8 mouse cellular contexts compared by ENCODE assay signal in the genomic region with DNA sequence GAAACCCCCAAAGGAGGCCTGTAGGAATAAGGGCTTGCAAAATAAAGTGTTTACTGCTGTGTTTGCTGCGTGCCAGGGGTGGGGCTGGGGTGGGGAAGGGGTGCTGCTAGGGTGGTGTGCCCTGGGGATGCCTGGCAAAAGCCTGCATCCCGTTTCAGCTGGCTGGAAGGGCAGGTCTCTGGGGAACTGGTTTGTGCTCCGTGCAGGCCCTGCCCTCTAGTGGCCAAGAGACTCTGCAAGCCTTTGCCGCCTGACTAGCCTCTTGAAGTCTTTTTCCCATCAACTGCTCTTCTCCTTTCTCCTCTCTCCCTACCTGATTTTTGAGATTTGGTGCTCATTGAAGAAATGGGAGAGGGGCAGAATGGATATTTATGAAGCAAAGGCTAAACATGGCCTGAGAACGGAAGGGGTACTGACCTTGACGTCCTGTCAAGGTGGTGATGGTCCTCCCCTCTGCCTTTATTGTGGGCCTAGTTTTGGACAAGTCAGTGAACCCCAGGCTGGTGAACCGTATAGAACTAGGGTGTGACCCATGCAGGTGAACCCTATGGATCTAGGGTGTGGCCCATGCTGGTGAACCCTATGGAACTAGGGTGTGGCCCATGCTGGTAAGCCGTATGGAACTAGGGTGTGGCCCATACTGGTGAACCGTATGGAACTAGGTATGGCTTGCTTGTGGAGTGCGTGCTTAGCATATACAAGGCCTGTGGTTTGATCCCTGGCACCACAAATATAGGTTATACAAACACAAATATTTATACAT. TPM values are rescaled to one million over a fixed set of nuclear protein-coding genes. Genes with fewer than 3 reads are reported as not detected.
A peak's percentile ranks its signal among the peaks of the same experiment; 100 is the strongest.
DNase-seq lines count a peak whose midpoint lies in the region; ATAC-seq and TF ChIP-seq lines count a peak whose summit lies in the region.

No protein-coding gene starts in this region.

- H3K36me3 ChIP-seq in forebrain, embryonic 16.5 days (ENCODE audit: control insufficient read depth, insufficient read depth), result no peaks in the 10 kb centered on the region
- no peaks in the 10 kb centered on the region for H3K36me3 ChIP-seq in intestine, embryonic 14.5 days (ENCODE audit: control insufficient read depth, insufficient read depth, low read length)
- H3K36me3 ChIP-seq in midbrain, embryonic 11.5 days (ENCODE audit: control insufficient read depth, insufficient read depth, low read length), result no peaks in the 10 kb centered on the region
- H3K36me3 ChIP-seq in splenic B cell, adult 2 months (ENCODE audit: control insufficient read depth, insufficient read depth, low read length, poor library complexity, severe bottlenecking), result no peaks in the 10 kb centered on the region

- peak; percentile 98 for TF ChIP-seq CTCF in left cerebral cortex, adult 2 months (IDR thresholded peaks at IDR 0.05)

- no peaks in the 10 kb centered on the region for H3K4me1 ChIP-seq in forebrain, embryonic 16.5 days (replicated peaks; ENCODE audit: control insufficient read depth, insufficient read depth, low read length)
- no peaks in the 10 kb centered on the region for H3K4me1 ChIP-seq in intestine, embryonic 14.5 days (replicated peaks; ENCODE audit: control insufficient read depth, insufficient read depth, low read length)
- no peaks in the 10 kb centered on the region for H3K4me1 ChIP-seq in midbrain, embryonic 11.5 days (ENCODE audit: control insufficient read depth, insufficient read depth, low read length)

- intact Hi-C loops in left cerebral cortex, adult 2 months (cut with DNase I), result loop anchor here (1.0 to 5.0 kb wide), 3 partner anchors 98 to 247 kb away; no protein-coding TSS in a partner anchor

- WGBS in forebrain, embryonic 16.5 days, result 42% methylated on average over 10 of the region's 10 CpGs
- WGBS in intestine, embryonic 14.5 days, result 40% methylated on average over 10 of the region's 10 CpGs
- 40% methylated on average over 10 of the region's 10 CpGs for WGBS in midbrain, embryonic 11.5 days

- peak; percentile 73 for DNase-seq in urinary bladder, postnatal 14 days (ENCODE audit: low spot score)
- no peak for DNase-seq in urinary bladder, adult 2 months (ENCODE audit: low spot score)
- peak; percentile 54 for DNase-seq in cerebellum, adult 11 months
- peak; percentile 82 for DNase-seq in intestine, embryonic 14.5 days (ENCODE audit: low spot score)
- peak; percentile 72 for DNase-seq in left cerebral cortex, adult 2 months (ENCODE audit: extremely low spot score in 1 of 2, low spot score in 2 of 2)
- DNase-seq in midbrain, embryonic 11.5 days (ENCODE audit: low spot score, missing footprints), result peak; percentile 92
- DNase-seq in splenic B cell, adult 2 months (ENCODE audit: low read depth, low spot score), result peak; percentile 67

- no peaks in the 10 kb centered on the region for H3K27me3 ChIP-seq in forebrain, embryonic 16.5 days (replicated peaks; ENCODE audit: control insufficient read depth, insufficient read depth, low read length)
- H3K27me3 ChIP-seq in intestine, embryonic 14.5 days (replicated peaks; ENCODE audit: control insufficient read depth, insufficient read depth, low read length), result no peaks in the 10 kb centered on the region
- H3K27me3 ChIP-seq in midbrain, embryonic 11.5 days (ENCODE audit: control insufficient read depth, insufficient read depth, low read length), result no peaks in the 10 kb centered on the region
- no peaks in the 10 kb centered on the region for H3K27me3 ChIP-seq in splenic B cell, adult 2 months (ENCODE audit: control insufficient read depth, insufficient read depth, low read length, poor library complexity, severe bottlenecking)

- H3K9ac ChIP-seq in forebrain, embryonic 16.5 days (replicated peaks; ENCODE audit: low read depth, low read length), result no peak overlapping the region
- no peak overlapping the region for H3K9ac ChIP-seq in intestine, embryonic 14.5 days (ENCODE audit: low read length)
- H3K9ac ChIP-seq in midbrain, embryonic 11.5 days (ENCODE audit: low read length), result no peak overlapping the region

- ATAC-seq in forebrain, embryonic 16.5 days, result peak; percentile 69
- 0 out of 2 replicates have a peak, but pooled peaks have one; percentile 37 for ATAC-seq in intestine, embryonic 14.5 days (replicated peaks; ENCODE audit: low FRiP score, low TSS enrichment, low read depth)
- peak; percentile 62; the same call in 1 of the 2 replicates for ATAC-seq in midbrain, embryonic 11.5 days (ENCODE audit: low FRiP score)

- H3K27ac ChIP-seq in forebrain, embryonic 16.5 days (ENCODE audit: low read length), result no peak overlapping the region
- H3K27ac ChIP-seq in intestine, embryonic 14.5 days (ENCODE audit: low read depth), result no peak overlapping the region
- no peak overlapping the region for H3K27ac ChIP-seq in left cerebral cortex, adult 2 months
- no peak overlapping the region for H3K27ac ChIP-seq in midbrain, embryonic 11.5 days (ENCODE audit: low read depth, low read length)

- no peak overlapping the region for H3K4me3 ChIP-seq in forebrain, embryonic 16.5 days (replicated peaks; ENCODE audit: low read length)
- H3K4me3 ChIP-seq in intestine, embryonic 14.5 days (ENCODE audit: low read depth, low read length), result no peak overlapping the region
- H3K4me3 ChIP-seq in left cerebral cortex, adult 2 months, result no peak overlapping the region
- no peak overlapping the region for H3K4me3 ChIP-seq in midbrain, embryonic 11.5 days (ENCODE audit: low read depth, low read length)

- H3K9me3 ChIP-seq in forebrain, embryonic 16.5 days (ENCODE audit: control insufficient read depth, low read length), result no peaks in the 10 kb centered on the region
- no peaks in the 10 kb centered on the region for H3K9me3 ChIP-seq in intestine, embryonic 14.5 days (ENCODE audit: control insufficient read depth, low read length)
- H3K9me3 ChIP-seq in midbrain, embryonic 11.5 days (ENCODE audit: control insufficient read depth, low read length), result no peaks in the 10 kb centered on the region

- no peak overlapping the region for H3K4me2 ChIP-seq in forebrain, embryonic 16.5 days (ENCODE audit: low read length)
- H3K4me2 ChIP-seq in intestine, embryonic 14.5 days (ENCODE audit: low read length), result no peak overlapping the region
- H3K4me2 ChIP-seq in midbrain, embryonic 11.5 days, result no peak overlapping the region

RNA-seq across cellular contexts. Expression of gene Acp6, which starts 26.7 kb away (rescaled TPM):
- 45.4 and 53.0 TPM in 2 replicates for polyA plus RNA-seq in urinary bladder, adult 2 months (2012; rRNA removed)
- 29.4 TPM in 2 replicates for polyA plus RNA-seq in forebrain, embryonic 16.5 days (2015; fragmentation: Nextera tagmentation; extraction: Ambion mirVana)
- 43.9 and 49.6 TPM in 2 replicates for polyA plus RNA-seq in intestine, embryonic 14.5 days (2014; fragmentation: Nextera tagmentation; extraction: Ambion mirVana)
- total RNA-seq in left cerebral cortex, adult 2 months (2021), result 10 to 100 TPM; 26.1 to 32.1 TPM
- 25.1 and 27.7 TPM in 2 replicates for polyA plus RNA-seq in midbrain, embryonic 11.5 days (2014; fragmentation: Nextera tagmentation; extraction: Ambion mirVana)
